Mouse (Mus musculus) forebrain, embryonic 12.5 days (tissue): ENCODE measurements around the gene Chst2. TPM values are rescaled to one million over a fixed set of nuclear protein-coding genes. Genes with fewer than 3 reads are reported as not detected.

Experiments used
- ATAC-seq: fragments of 200-750 bp; cut with Nextera tagmentation; 2 replicates; pipeline ENCODE4 v1.8.0; 2017; ENCODE audit warnings: moderate TSS enrichment; ENCODE audit not compliant: low FRiP score
- H3K27ac ChIP-seq: fragments of 300-500 bp; sonication (generic); 2 replicates; pipeline ENCODE4 v1.5.1; 2016; ENCODE audit warnings: mild to moderate bottlenecking
- H3K27me3 ChIP-seq: fragments of 300-500 bp; sonication (generic); 2 replicates; pipeline ENCODE4 v1.6.1; 2016; ENCODE audit warnings: mild to moderate bottlenecking
- H3K36me3 ChIP-seq: fragments of 300-500 bp; sonication (generic); replicated peaks from 2 replicates; pipeline ENCODE4 v1.6.1; 2016; ENCODE audit warnings: mild to moderate bottlenecking
- H3K4me1 ChIP-seq: fragments of 300-500 bp; sonication (generic); 2 replicates; pipeline ENCODE4 v1.6.1; 2016
- H3K4me2 ChIP-seq: fragments of 300-500 bp; sonication (generic); 2 replicates; pipeline ENCODE4 v1.6.1; 2016; ENCODE audit warnings: mild to moderate bottlenecking, moderate library complexity
- H3K4me3 ChIP-seq: fragments of 300-500 bp; sonication (generic); replicated peaks from 2 replicates; pipeline ENCODE4 v1.5.1; 2016; ENCODE audit warnings: mild to moderate bottlenecking
- H3K9ac ChIP-seq: fragments of 300-500 bp; sonication (generic); 2 replicates; pipeline ENCODE4 v1.6.1; 2016; ENCODE audit warnings: mild to moderate bottlenecking
- H3K9me3 ChIP-seq: fragments of 300-500 bp; sonication (generic); 2 replicates; pipeline ENCODE4 v1.6.1; 2016
- WGBS: fragments of 180-500 bp; shearing (Covaris S2); methylation state at CpG from one replicate; pipeline ENCODE4 v1.1.7; 2016; 5-methylcytosine and 5-hydroxymethylcytosine counted together
- polyA plus RNA-seq: library from polyadenylated mRNA; unstranded; fragments of >200 nt; fragmentation: Nextera tagmentation; extraction: Ambion mirVana; gene quantifications from 2 replicates; pipeline ENCODE4 v1.2.1, GENCODE M21; 2016

The Chst2 gene
- polyA plus RNA-seq, 1 experiment from 2014 or later: 12.7 TPM

- Histone ChIP-seq H3K9ac (peak overlapping the region; percentile 85), H3K27me3 (peaks cover 6% of the 10 kb centered on the region; the same call in 1 of the 2 replicates), H3K9me3 (no peaks in the 10 kb centered on the region), H3K4me1 (peaks cover 35% of the 10 kb centered on the region), H3K4me3 (peak overlapping the region; percentile 79), H3K36me3 (peaks cover 10% of the 10 kb centered on the region; the same call in 1 of the 2 replicates), H3K27ac (peak overlapping the region; percentile 87), H3K4me2 (peak overlapping the region; percentile 95)
- 0% methylated on average over 70 of the region's 72 CpGs for WGBS
- peak; percentile 40 for ATAC-seq
Observed at GRCm38 (mm10) chr9:95405946-95406570, 464 bp downstream of the Chst2 start.

- Histone ChIP-seq H3K27ac (peak overlapping the region; percentile 87), H3K9ac (peak overlapping the region; percentile 85), H3K27me3 (peaks cover 6% of the 10 kb centered on the region; the same call in 1 of the 2 replicates), H3K4me2 (peak overlapping the region; percentile 95), H3K36me3 (peaks cover 10% of the 10 kb centered on the region; the same call in 1 of the 2 replicates), H3K9me3 (no peaks in the 10 kb centered on the region), H3K4me3 (peak overlapping the region; percentile 79), H3K4me1 (peaks cover 36% of the 10 kb centered on the region)
- WGBS: under 1% methylated on average over 29 of the region's 30 CpGs
- peak; percentile 37 for ATAC-seq
Observed at GRCm38 (mm10) chr9:95405511-95405945, 994 bp downstream of the Chst2 start.

- H3K9me3 ChIP-seq: no peaks in the 10 kb centered on the region
- H3K36me3 ChIP-seq: peaks cover 10% of the 10 kb centered on the region; the same call in 1 of the 2 replicates
- peak overlapping the region; percentile 79 for H3K4me3 ChIP-seq
- 72% methylated on average over 38 of the region's 38 CpGs for whole genome bisulfite sequencing
- ATAC-seq: no peak
- H3K27me3 ChIP-seq: peaks cover 6% of the 10 kb centered on the region; the same call in 1 of the 2 replicates
- H3K27ac ChIP-seq: no peak overlapping the region
- peak overlapping the region; percentile 95 for H3K4me2 ChIP-seq
- peaks cover 36% of the 10 kb centered on the region for H3K4me1 ChIP-seq
- H3K9ac ChIP-seq: peak overlapping the region; percentile 22; the same call in 1 of the 2 replicates
Observed at GRCm38 (mm10) chr9:95404811-95405465, 1.6 kb downstream of the Chst2 start.

GRCm38 (mm10) chr9:95401686-95402085 is 4.8 kb downstream of the Chst2 start:
- no peak overlapping the region for H3K4me3 ChIP-seq
- H3K27me3 ChIP-seq: peaks cover 6% of the 10 kb centered on the region; the same call in 1 of the 2 replicates
- 27% methylated on average over 5 of the region's 5 CpGs for WGBS
- peaks cover 10% of the 10 kb centered on the region; the same call in 1 of the 2 replicates for H3K36me3 ChIP-seq
- peaks cover 29% of the 10 kb centered on the region for H3K4me1 ChIP-seq
- no peak overlapping the region for H3K4me2 ChIP-seq
- no peak overlapping the region for H3K27ac ChIP-seq
- ATAC-seq: no peak
- H3K9me3 ChIP-seq: no peaks in the 10 kb centered on the region
- H3K9ac ChIP-seq: no peak overlapping the region

DNA sequence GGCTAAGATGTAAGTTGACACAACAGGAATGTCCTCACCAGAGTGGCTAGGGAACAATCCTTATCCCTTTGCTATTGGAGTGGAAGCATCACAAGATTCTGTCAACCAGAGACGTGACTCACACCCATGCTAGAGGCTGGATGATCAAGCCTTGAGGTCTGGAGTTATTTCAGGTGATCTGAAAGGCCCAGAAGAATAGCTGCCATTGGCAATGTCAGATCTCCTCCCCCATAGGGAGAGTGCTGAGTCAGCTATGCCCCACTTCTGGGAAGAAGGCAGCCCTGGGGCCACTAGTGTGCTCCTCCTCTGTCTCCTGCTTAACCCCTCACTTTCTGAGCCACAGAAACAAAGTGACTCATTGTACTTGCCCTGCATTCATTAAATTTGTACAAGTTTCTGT is 14.5 kb downstream of the Chst2 start:
- WGBS: 50% methylated on average over 1 of the region's 1 CpGs
- Histone ChIP-seq H3K36me3 (no peaks in the 10 kb centered on the region), H3K4me1 (peaks cover 3% of the 10 kb centered on the region), H3K9me3 (no peaks in the 10 kb centered on the region), H3K27me3 (no peaks in the 10 kb centered on the region), H3K4me3 (no peak overlapping the region), H3K9ac (no peak overlapping the region), H3K4me2 (no peak overlapping the region), H3K27ac (no peak overlapping the region)
- ATAC-seq: no peak

- Histone ChIP-seq H3K27me3 (no peaks in the 10 kb centered on the region), H3K36me3 (no peaks in the 10 kb centered on the region), H3K4me2 (no peak overlapping the region), H3K9ac (no peak overlapping the region), H3K4me1 (peaks cover 3% of the 10 kb centered on the region), H3K4me3 (no peak overlapping the region), H3K27ac (no peak overlapping the region), H3K9me3 (no peaks in the 10 kb centered on the region)
- no peak for ATAC-seq
- 92% methylated on average over 3 of the region's 3 CpGs for WGBS
Observed at GRCm38 (mm10) chr9:95389956-95390355, 16.6 kb downstream of the Chst2 start.

DNA sequence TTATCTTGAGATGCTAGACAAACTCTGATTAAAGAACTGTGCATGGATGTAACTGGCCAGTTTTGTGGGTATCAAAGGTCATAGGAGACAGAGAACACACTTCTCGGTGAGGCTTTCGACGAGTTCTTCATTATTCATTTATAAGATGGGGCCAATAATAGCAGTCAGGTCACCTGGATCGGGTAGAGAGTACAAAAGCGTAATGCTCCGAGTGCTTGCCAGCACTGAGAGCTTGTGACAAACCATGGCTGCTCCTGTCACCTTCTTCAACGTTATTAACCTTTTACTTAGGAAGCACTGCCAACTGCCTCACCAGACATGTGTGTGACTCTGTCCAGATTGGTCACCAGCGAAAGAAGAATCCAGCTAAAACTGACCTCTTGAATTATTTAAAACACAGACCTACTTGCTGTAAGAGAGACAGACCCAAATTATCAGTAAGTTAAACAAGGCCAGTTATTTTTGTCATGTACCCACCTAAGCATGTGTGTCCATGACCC is 18.6 kb downstream of the Chst2 start:
- H3K36me3 ChIP-seq: no peaks in the 10 kb centered on the region
- 88% methylated on average over 8 of the region's 8 CpGs for WGBS
- no peak overlapping the region for H3K9ac ChIP-seq
- H3K4me1 ChIP-seq: peaks cover 3% of the 10 kb centered on the region
- no peaks in the 10 kb centered on the region for H3K9me3 ChIP-seq
- no peaks in the 10 kb centered on the region for H3K27me3 ChIP-seq
- H3K4me2 ChIP-seq: no peak overlapping the region
- ATAC-seq: no peak
- H3K4me3 ChIP-seq: no peak overlapping the region
- H3K27ac ChIP-seq: no peak overlapping the region

DNA sequence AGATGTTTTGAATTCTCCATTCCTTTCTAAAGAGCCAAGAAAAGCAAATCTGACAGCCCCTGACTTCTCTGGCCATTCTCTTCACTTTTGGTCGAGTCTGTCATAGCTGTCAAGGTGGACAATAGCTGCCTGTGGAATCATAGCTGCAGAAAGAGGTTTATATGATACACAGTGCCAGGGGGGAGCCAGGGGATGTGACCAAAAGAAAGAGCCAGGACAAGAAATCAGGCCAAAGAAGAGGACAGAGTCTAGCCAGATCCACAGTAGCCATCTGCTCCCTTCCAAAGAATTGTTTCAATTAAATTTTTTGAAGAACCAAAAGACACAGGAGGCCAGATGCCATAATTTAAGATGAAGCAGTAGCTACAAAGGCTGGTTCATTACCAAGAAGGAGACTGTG is 30.6 kb downstream of the Chst2 start:
- Histone ChIP-seq H3K27ac (no peak overlapping the region), H3K36me3 (no peaks in the 10 kb centered on the region), H3K4me1 (no peaks in the 10 kb centered on the region), H3K9ac (no peak overlapping the region), H3K27me3 (no peaks in the 10 kb centered on the region), H3K9me3 (no peaks in the 10 kb centered on the region), H3K4me2 (no peak overlapping the region), H3K4me3 (no peak overlapping the region)
- WGBS: 66% methylated on average over 1 of the region's 1 CpGs
- no peak for ATAC-seq

DNA sequence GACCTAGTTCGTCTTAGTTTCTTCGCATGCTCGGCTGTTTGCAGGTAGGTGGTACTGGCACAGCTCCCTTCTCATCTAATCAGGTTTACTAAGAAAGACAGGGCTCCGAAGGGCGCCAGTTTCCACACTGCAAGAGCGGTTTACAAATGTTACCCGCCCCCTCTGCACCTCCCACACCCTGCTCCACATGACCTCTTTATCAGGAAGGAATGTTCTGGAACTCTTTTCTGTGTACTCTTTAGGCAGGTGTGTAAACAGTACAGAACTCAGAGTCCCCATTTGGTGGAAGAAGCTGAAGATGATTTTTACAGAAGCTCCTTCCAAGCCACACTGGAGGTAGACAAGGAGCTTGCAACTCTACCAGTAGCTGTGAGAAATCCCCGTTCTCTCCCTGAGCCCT is 31.2 kb downstream of the Chst2 start:
- Histone ChIP-seq H3K9ac (no peak overlapping the region), H3K27ac (no peak overlapping the region), H3K4me2 (no peak overlapping the region), H3K27me3 (no peaks in the 10 kb centered on the region), H3K36me3 (no peaks in the 10 kb centered on the region), H3K4me3 (no peak overlapping the region), H3K4me1 (no peaks in the 10 kb centered on the region), H3K9me3 (no peaks in the 10 kb centered on the region)
- ATAC-seq: no peak
- whole genome bisulfite sequencing: 92% methylated on average over 8 of the region's 8 CpGs

GRCm38 (mm10) chr9:95373741-95374140 is 32.8 kb downstream of the Chst2 start:
- 97% methylated on average over 1 of the region's 1 CpGs for WGBS
- ATAC-seq: no peak
- no peaks in the 10 kb centered on the region for H3K4me1 ChIP-seq
- H3K4me2 ChIP-seq: no peak overlapping the region
- H3K36me3 ChIP-seq: no peaks in the 10 kb centered on the region
- no peak overlapping the region for H3K27ac ChIP-seq
- H3K9ac ChIP-seq: no peak overlapping the region
- H3K27me3 ChIP-seq: no peaks in the 10 kb centered on the region
- H3K4me3 ChIP-seq: no peak overlapping the region
- no peaks in the 10 kb centered on the region for H3K9me3 ChIP-seq

DNA sequence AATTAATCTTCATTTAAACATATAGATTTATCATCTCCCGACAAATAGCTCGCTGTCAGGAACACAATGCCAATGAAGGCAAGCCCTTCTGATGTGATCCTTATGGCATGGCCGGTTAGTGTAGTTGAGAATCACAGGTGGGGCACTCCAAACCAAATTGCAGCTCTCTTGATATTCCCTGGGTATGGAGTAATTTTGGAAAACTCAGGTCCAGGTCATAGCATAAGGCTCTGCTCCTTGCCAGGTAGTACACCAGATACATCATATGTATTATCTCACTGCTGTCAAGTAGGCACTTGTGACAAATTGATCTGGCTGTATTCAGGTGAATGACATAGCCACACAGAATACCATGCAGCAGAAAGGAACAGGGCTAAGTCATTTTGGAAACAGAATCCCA is 40.6 kb downstream of the Chst2 start:
- no peak for ATAC-seq
- no peaks in the 10 kb centered on the region for H3K36me3 ChIP-seq
- H3K4me2 ChIP-seq: no peak overlapping the region
- no peak overlapping the region for H3K4me3 ChIP-seq
- WGBS: 93% methylated on average over 3 of the region's 3 CpGs
- H3K27me3 ChIP-seq: no peaks in the 10 kb centered on the region
- H3K27ac ChIP-seq: no peak overlapping the region
- H3K9me3 ChIP-seq: no peaks in the 10 kb centered on the region
- H3K4me1 ChIP-seq: no peaks in the 10 kb centered on the region
- H3K9ac ChIP-seq: no peak overlapping the region

- Histone ChIP-seq H3K9ac (no peak overlapping the region), H3K27me3 (no peaks in the 10 kb centered on the region), H3K9me3 (no peaks in the 10 kb centered on the region), H3K4me1 (no peaks in the 10 kb centered on the region), H3K4me2 (no peak overlapping the region), H3K27ac (no peak overlapping the region), H3K36me3 (no peaks in the 10 kb centered on the region), H3K4me3 (no peak overlapping the region)
- ATAC-seq: no peak
- WGBS: 91% methylated on average over 5 of the region's 5 CpGs
Observed at GRCm38 (mm10) chr9:95353829-95354391, 52.6 kb downstream of the Chst2 start.
